Comparison of ENCODE assay signal across 8 mouse cellular contexts in the genomic region with DNA sequence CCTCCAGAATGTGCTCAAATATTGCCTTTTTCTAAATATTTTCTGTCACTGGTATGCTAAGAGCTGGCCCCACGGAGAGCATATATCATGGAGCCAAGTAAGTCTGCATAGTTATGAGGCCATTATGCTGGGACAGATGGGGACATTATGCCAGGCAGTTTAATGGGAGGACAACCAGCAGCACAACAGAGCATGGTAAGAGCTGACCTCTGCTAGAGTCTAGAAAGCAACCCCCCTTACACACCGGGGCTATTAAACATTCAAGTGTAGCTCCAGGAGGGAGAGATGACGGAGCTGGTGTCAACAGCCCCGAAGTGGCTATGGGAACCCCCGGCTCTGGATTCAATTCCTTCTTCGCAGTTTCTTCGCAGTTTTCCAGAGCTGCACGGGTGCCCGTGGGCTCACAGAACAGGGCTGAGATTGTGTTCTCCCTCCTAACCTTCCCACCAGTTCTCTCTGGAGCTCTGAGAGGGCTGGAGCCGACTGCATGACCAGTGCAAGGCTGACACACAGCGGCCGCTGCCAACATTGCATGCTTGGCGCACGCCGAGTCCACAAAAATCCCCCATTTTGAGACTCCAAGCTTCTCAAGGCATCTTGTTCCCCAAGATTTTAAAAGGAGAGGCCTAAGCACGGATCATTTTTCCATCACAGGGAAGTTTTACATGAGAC.
DNase-seq lines count a peak whose midpoint lies in the region; ATAC-seq and TF ChIP-seq lines count a peak whose summit lies in the region.

No protein-coding gene starts in this region.

- no peaks in the 10 kb centered on the region for H3K36me3 ChIP-seq in heart, adult 2 months (ENCODE audit: control insufficient read depth, insufficient read depth, low read length)
- H3K36me3 ChIP-seq in heart, embryonic 12.5 days, result peaks cover 26% of the 10 kb centered on the region
- H3K36me3 ChIP-seq in embryonic facial prominence, embryonic 14.5 days (ENCODE audit: control insufficient read depth, insufficient read depth, low read length), result 0 out of 2 replicates have a peak, but pooled peaks cover 2% of the 10 kb centered on the region
- H3K36me3 ChIP-seq in hindbrain, postnatal 0 days (ENCODE audit: insufficient read depth, low read length), result peaks cover 3% of the 10 kb centered on the region; the same call in 1 of the 2 replicates
- peaks cover 13% of the 10 kb centered on the region for H3K36me3 ChIP-seq in midbrain, postnatal 0 days (ENCODE audit: insufficient read depth, low read length)

- H3K27me3 ChIP-seq in heart, adult 2 months (ENCODE audit: control insufficient read depth, insufficient read depth, low read length), result no peaks in the 10 kb centered on the region
- no peaks in the 10 kb centered on the region for H3K27me3 ChIP-seq in heart, embryonic 12.5 days (replicated peaks)
- H3K27me3 ChIP-seq in embryonic facial prominence, embryonic 14.5 days (replicated peaks; ENCODE audit: control insufficient read depth, insufficient read depth, low read length), result no peaks in the 10 kb centered on the region
- H3K27me3 ChIP-seq in hindbrain, postnatal 0 days (ENCODE audit: insufficient read depth, low read length), result no peaks in the 10 kb centered on the region
- no peaks in the 10 kb centered on the region for H3K27me3 ChIP-seq in midbrain, postnatal 0 days (ENCODE audit: insufficient read depth, low read length)

- H3K9me3 ChIP-seq in heart, embryonic 12.5 days (replicated peaks), result no peaks in the 10 kb centered on the region
- H3K9me3 ChIP-seq in embryonic facial prominence, embryonic 14.5 days (ENCODE audit: control insufficient read depth, low read length), result no peaks in the 10 kb centered on the region
- H3K9me3 ChIP-seq in hindbrain, postnatal 0 days (ENCODE audit: low read length), result no peaks in the 10 kb centered on the region
- H3K9me3 ChIP-seq in midbrain, postnatal 0 days (ENCODE audit: low read length), result no peaks in the 10 kb centered on the region

- H3K27ac ChIP-seq in heart, adult 2 months, result no peak overlapping the region
- H3K27ac ChIP-seq in heart, embryonic 12.5 days (ENCODE audit: poor library complexity, severe bottlenecking), result no peak overlapping the region
- no peak overlapping the region for H3K27ac ChIP-seq in embryonic facial prominence, embryonic 14.5 days (replicated peaks; ENCODE audit: low read depth, low read length)
- H3K27ac ChIP-seq in hindbrain, postnatal 0 days, result no peak overlapping the region
- H3K27ac ChIP-seq in midbrain, postnatal 0 days (ENCODE audit: low read depth, low read length), result no peak overlapping the region

- TF ChIP-seq EP300 in heart, adult 2 months (IDR thresholded peaks at IDR 0.05; ENCODE audit: insufficient read depth, low read depth, low read length), result peak; percentile 54; the same call in 1 of the 2 replicates

- ATAC-seq in heart, embryonic 12.5 days (ENCODE audit: insufficient number of reproducible peaks, low FRiP score), result no peak
- ATAC-seq in embryonic facial prominence, embryonic 14.5 days (ENCODE audit: low read depth), result peak; percentile 72
- peak; percentile 86 for ATAC-seq in hindbrain, postnatal 0 days
- ATAC-seq in midbrain, postnatal 0 days (ENCODE audit: low FRiP score), result peak; percentile 71; the same call in 1 of the 2 replicates
- no peak for ATAC-seq in activated CD4-positive, CD25-positive, alpha-beta regulatory T cell, adult 4 months

- H3K9ac ChIP-seq in heart, adult 2 months (ENCODE audit: low read depth, low read length), result no peak overlapping the region
- H3K9ac ChIP-seq in heart, embryonic 12.5 days, result no peak overlapping the region
- H3K9ac ChIP-seq in embryonic facial prominence, embryonic 14.5 days (ENCODE audit: low read depth, low read length), result no peak overlapping the region
- no peak overlapping the region for H3K9ac ChIP-seq in hindbrain, postnatal 0 days (replicated peaks; ENCODE audit: low read length)
- H3K9ac ChIP-seq in midbrain, postnatal 0 days (replicated peaks; ENCODE audit: low read length, poor library complexity, severe bottlenecking), result no peak overlapping the region

- 35% methylated on average over 16 of the region's 16 CpGs for WGBS in heart, adult 2 months
- WGBS in heart, embryonic 12.5 days, result 31% methylated on average over 16 of the region's 16 CpGs
- WGBS in embryonic facial prominence, embryonic 14.5 days, result 24% methylated on average over 16 of the region's 16 CpGs
- whole genome bisulfite sequencing in hindbrain, postnatal 0 days, result 11% methylated on average over 16 of the region's 16 CpGs
- WGBS in midbrain, postnatal 0 days, result 17% methylated on average over 16 of the region's 16 CpGs

- H3K79me2 ChIP-seq in heart, adult 2 months (replicated peaks; ENCODE audit: control insufficient read depth, insufficient read depth, low read length), result no peaks in the 10 kb centered on the region

- intact Hi-C loops in heart, adult 2 months (cut with DNase I), result loop anchor here (10.0 kb wide), 1 partner anchor 78 kb away; no protein-coding TSS in a partner anchor
- intact Hi-C loops in left cerebral cortex, postnatal 36 days (cut with DNase I), result loop anchor here (1.0 to 10.0 kb wide), 3 partner anchors 118 to 468 kb away; no protein-coding TSS in a partner anchor

- TF ChIP-seq CTCF in heart, adult 2 months (IDR thresholded peaks at IDR 0.05), result peak; percentile 78
- peak; percentile 97 for TF ChIP-seq CTCF in hindbrain, postnatal 0 days (IDR thresholded peaks at IDR 0.05; ENCODE audit: low read depth)
- peak; percentile 96 for TF ChIP-seq CTCF in midbrain, postnatal 0 days (IDR thresholded peaks at IDR 0.05)

- DNase-seq in heart, adult 2 months, result peak in 1 of 2 experiments; percentile 49
- DNase-seq in adrenal gland, postnatal 36 days, result peak; percentile 53 to 66
- peak; percentile 78 for DNase-seq in embryonic facial prominence, embryonic 14.5 days (ENCODE audit: low spot score)
- peak; percentile 92 for DNase-seq in hindbrain, postnatal 0 days (ENCODE audit: low spot score)
- DNase-seq in left cerebral cortex, postnatal 36 days (ENCODE audit: low spot score in 2 of 2), result peak; percentile 54 to 67
- DNase-seq in midbrain, postnatal 0 days (ENCODE audit: low spot score), result peak; percentile 90

- no peak for TF ChIP-seq POLR2A in heart, adult 2 months (IDR thresholded peaks at IDR 0.05; ENCODE audit: insufficient read depth, low read depth, low read length)

- H3K4me3 ChIP-seq in heart, adult 2 months, result no peak overlapping the region
- no peak overlapping the region for H3K4me3 ChIP-seq in heart, embryonic 12.5 days
- H3K4me3 ChIP-seq in embryonic facial prominence, embryonic 14.5 days (ENCODE audit: low read depth, low read length), result no peak overlapping the region
- H3K4me3 ChIP-seq in hindbrain, postnatal 0 days (ENCODE audit: low read length), result no peak overlapping the region
- no peak overlapping the region for H3K4me3 ChIP-seq in midbrain, postnatal 0 days (ENCODE audit: low read depth, low read length)

- no peak overlapping the region for H3K4me2 ChIP-seq in heart, embryonic 12.5 days
- no peak overlapping the region; the same call in 1 of the 2 replicates for H3K4me2 ChIP-seq in embryonic facial prominence, embryonic 14.5 days (ENCODE audit: low read depth, low read length)
- H3K4me2 ChIP-seq in hindbrain, postnatal 0 days (ENCODE audit: low read depth, low read length), result no peak overlapping the region
- H3K4me2 ChIP-seq in midbrain, postnatal 0 days (ENCODE audit: low read depth, low read length, poor library complexity, severe bottlenecking), result no peak overlapping the region

- no peaks in the 10 kb centered on the region for H3K4me1 ChIP-seq in heart, adult 2 months (ENCODE audit: control insufficient read depth, insufficient read depth, low read length)
- H3K4me1 ChIP-seq in heart, embryonic 12.5 days (replicated peaks), result peaks cover 4% of the 10 kb centered on the region
- H3K4me1 ChIP-seq in embryonic facial prominence, embryonic 14.5 days (ENCODE audit: control insufficient read depth, insufficient read depth, low read length), result peaks cover 4% of the 10 kb centered on the region; the same call in 1 of the 2 replicates
- peaks cover 4% of the 10 kb centered on the region; the same call in 1 of the 2 replicates for H3K4me1 ChIP-seq in hindbrain, postnatal 0 days (ENCODE audit: insufficient read depth, low read length)
- no peaks in the 10 kb centered on the region for H3K4me1 ChIP-seq in midbrain, postnatal 0 days (ENCODE audit: insufficient read depth, low read length)

Comparison
In these comparisons a context has a peak if more than half of its experiments do, and no peak if none do; other contexts are left out.
1. ATAC-seq: peak in embryonic facial prominence, embryonic 14.5 days (single experiment), hindbrain, postnatal 0 days (single experiment) and midbrain, postnatal 0 days (single experiment); none in heart, embryonic 12.5 days (single experiment) and activated CD4-positive, CD25-positive, alpha-beta regulatory T cell, adult 4 months (single experiment).
2. Peak in every context shown above with its lines, with median percentiles within 50 percentile points of each other: CTCF ChIP-seq.